Mouse (Mus musculus) heart, adult 10 weeks (tissue): ENCODE results near the gene Commd1. TPM values are rescaled to one million over a fixed set of nuclear protein-coding genes. Genes with fewer than 3 reads are reported as not detected.

Source experiments
- polyA plus RNA-seq: library from polyadenylated mRNA; stranded (reverse); fragments of 350-450 nt; fragmentation: Illumina TruSeq; extraction: RNeasy Lipid Tissue Mini Kit (QIAGEN cat#74804); gene quantifications from one replicate; pipeline ENCODE4 v1.2.3, GENCODE M21; 2014; ENCODE audit warnings: low read depth, low replicate concordance

Commd1 gene
- 170 TPM for polyA plus RNA-seq

GRCm38 (mm10) chr11:22981984-22982757 lies at the start of gene Commd1, which contains the start of gene Gm28048:
Gene Commd1 (minus strand): TSS chr11:22982382.
Gene Gm28048 (minus strand): TSS chr11:22982090.

DNA sequence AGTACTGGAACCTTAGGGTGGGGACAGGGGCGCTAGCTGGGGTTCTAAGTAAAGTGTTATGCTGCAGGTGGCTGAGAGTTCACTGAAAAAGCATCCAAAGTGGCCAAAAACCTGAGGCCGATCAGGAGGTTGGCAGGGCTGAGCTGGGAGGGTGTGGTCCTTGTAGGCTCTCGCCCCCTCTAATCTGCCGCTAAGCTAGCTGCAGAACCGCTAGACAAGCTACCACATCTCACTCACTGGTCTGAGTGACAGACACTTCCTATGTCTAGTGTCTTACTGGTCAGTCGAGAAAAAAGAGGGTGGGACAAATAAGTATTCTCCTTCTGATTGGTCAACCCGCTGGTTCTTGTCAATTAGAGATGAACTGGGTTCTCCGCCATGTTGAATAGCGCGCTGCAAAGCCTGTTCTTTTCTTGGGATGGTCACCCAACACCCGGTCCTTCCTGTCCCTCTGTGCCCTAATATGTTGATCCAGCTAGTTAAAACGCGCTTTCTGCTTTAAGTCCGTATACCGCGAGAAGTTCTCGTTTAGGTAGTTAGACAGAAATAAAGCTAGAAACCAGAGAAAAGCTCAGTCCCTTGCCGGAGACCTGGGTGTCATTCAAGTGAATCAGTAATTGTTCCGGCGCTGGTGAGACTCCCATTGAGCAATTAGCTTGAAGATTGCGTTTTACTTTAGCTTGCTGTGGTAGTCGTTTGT lies 25.4 kb upstream of the Commd1 start, which contains the start of gene Fam161a:
Gene Fam161a (plus strand): TSS at position 51 of the 700 bp plus-strand sequence.

DNA sequence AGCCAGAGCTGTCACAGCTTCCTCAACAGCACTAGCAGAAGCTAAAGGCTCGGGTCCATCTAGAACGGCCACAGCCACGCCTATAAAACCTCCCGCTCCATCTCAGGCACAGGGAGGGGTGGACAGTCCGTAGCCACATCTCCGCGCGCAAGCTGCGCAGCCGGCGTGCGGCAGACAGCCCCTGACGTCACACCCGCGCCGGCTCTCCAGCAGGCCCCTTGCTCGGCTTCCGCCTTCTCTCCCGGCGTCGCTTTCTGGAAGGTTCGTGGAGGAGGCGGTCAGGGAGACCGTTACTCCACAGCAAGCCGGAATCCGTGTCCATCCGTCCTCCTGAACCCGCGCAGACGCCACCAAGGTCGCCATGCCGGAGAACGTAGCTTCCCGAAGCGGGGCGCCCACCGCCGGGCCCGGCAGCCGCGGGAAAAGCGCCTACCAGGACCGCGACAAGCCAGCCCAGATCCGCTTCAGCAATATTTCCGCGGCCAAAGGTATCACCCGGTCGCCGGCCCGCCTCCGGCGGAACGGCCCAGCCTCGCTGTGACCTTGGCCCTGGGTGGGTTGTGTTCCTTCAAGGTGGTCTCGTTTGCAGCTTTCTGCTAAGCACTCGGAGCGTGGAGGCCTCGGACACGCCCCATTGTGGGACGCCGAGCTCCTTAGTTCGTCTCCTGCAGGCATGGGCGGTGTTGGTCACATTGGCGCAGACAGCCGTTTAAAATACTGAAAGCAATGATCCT lies 8.4 kb upstream of the Commd1 start, which contains the start of gene Cct4:
Gene Cct4 (plus strand): TSS at position 127 of the 734 bp plus-strand sequence.

GRCm38 (mm10) chr11:22971835-22972709 lies 10.1 kb downstream of the Commd1 start, which contains the start of gene Zrsr1:
Gene Zrsr1 (plus strand): TSS chr11:22972005.

GRCm38 (mm10) chr11:22860335-22861227 lies 121.6 kb downstream of the Commd1 start, which contains the start of gene B3gnt2:
Gene B3gnt2 (minus strand): TSS chr11:22860961.

Other genes starting within 250 kb of the Commd1 start
- 3.6 TPM for gene B3gnt2, start 121.4 kb downstream of the Commd1 start, polyA plus RNA-seq
- 29.6 TPM for gene Zrsr1, start 10.4 kb downstream of the Commd1 start, polyA plus RNA-seq
- 14.3 TPM for gene Gm28048, start 292 bp downstream of the Commd1 start, polyA plus RNA-seq
- 137 TPM for gene Cct4, start 8.1 kb upstream of the Commd1 start, polyA plus RNA-seq
- 2.3 TPM for gene Fam161a, start 25.1 kb upstream of the Commd1 start, polyA plus RNA-seq